Mouse (Mus musculus) midbrain, postnatal 0 days (tissue): ENCODE measurements at regions not wholly inside any gene's neighbourhood (a gene's known extent, or its start where the extent isn't known, plus 50 kb on each side); places are given as distances from the start of the nearest gene placed in this dataset.

Experiments used
- ATAC-seq: fragments of 200-750 bp; cut with Nextera tagmentation; 2 replicates; pipeline ENCODE4 v1.8.0; 2017; ENCODE audit warnings: moderate number of reproducible peaks, mild to moderate bottlenecking, moderate TSS enrichment, moderate library complexity; ENCODE audit not compliant: low FRiP score
- DNase-seq: peaks from one replicate; pipeline ENCODE4 v3.0.0-alpha.2; 2015; ENCODE audit warnings: low spot score
- H3K27ac ChIP-seq: fragments of 300-500 bp; sonication (generic); 2 replicates; pipeline ENCODE4 v1.5.1; 2014; ENCODE audit warnings: low read depth, mild to moderate bottlenecking, low read length, mixed read lengths
- H3K27me3 ChIP-seq: fragments of 300-500 bp; sonication (generic); 2 replicates; pipeline ENCODE4 v1.6.1; 2014; ENCODE audit warnings: low read length, control low read depth, mixed read lengths; ENCODE audit not compliant: insufficient read depth
- H3K36me3 ChIP-seq: fragments of 300-500 bp; sonication (generic); 2 replicates; pipeline ENCODE4 v1.6.1; 2014; ENCODE audit warnings: low read length, control low read depth, mixed read lengths; ENCODE audit not compliant: insufficient read depth
- H3K4me1 ChIP-seq: fragments of 300-500 bp; sonication (generic); 2 replicates; pipeline ENCODE4 v1.6.1; 2014; ENCODE audit warnings: mild to moderate bottlenecking, control low read depth, antibody characterized with exemption, low read length, mixed read lengths; ENCODE audit not compliant: insufficient read depth
- H3K4me2 ChIP-seq: fragments of 300-500 bp; sonication (generic); 2 replicates; pipeline ENCODE4 v1.6.1; 2014; ENCODE audit warnings: low read depth, mild to moderate bottlenecking, low read length, mixed read lengths; ENCODE audit not compliant: poor library complexity, severe bottlenecking
- H3K4me3 ChIP-seq: fragments of 300-500 bp; sonication (generic); 2 replicates; pipeline ENCODE4 v1.5.1; 2014; ENCODE audit warnings: low read depth, mild to moderate bottlenecking, low read length, moderate library complexity
- H3K9ac ChIP-seq: fragments of 300-500 bp; sonication (generic); replicated peaks from 2 replicates; pipeline ENCODE4 v1.6.1; 2014; ENCODE audit warnings: mild to moderate bottlenecking, low read length, moderate library complexity, mixed read lengths; ENCODE audit not compliant: poor library complexity, severe bottlenecking
- H3K9me3 ChIP-seq: fragments of 300-500 bp; sonication (generic); 2 replicates; pipeline ENCODE4 v1.6.1; 2016; ENCODE audit warnings: low read length, control low read depth
- CTCF ChIP-seq: IDR thresholded peaks from 2 replicates; pipeline ENCODE4 v1.5.1; 2016; ENCODE audit warnings: antibody characterized with exemption, mild to moderate bottlenecking
- WGBS: fragments of 180-500 bp; shearing (Covaris S2); extraction: QIAGEN DNeasy Blood & Tissue Kit; methylation state at CpG from one replicate; pipeline ENCODE4 v1.1.7; 2014; 5-methylcytosine and 5-hydroxymethylcytosine counted together

DNA sequence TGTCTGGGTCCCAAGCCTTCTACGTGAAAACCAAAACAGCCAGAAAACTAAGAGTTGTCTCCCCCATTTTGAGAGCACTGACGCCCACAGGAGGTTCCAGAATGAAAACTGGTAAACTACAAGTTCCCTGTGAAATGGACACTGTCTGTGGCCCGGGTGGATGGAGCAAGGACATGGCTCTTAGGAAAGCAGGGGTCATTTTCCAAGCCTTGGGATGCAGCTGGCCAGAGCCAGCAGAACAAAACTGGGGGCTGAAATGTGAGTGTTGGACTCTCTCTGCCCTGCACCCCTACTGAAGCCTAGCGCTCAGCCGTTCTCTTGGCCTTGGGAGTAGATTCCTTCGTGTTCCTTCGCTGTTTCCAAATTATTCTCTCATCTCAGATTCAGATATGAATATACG is 184.7 kb upstream of the Dapk1 start:
- Histone ChIP-seq H3K27me3 (no peaks in the 10 kb centered on the region), H3K36me3 (no peaks in the 10 kb centered on the region), H3K9ac (no peak overlapping the region), H3K4me2 (no peak overlapping the region), H3K27ac (no peak overlapping the region), H3K4me3 (no peak overlapping the region), H3K4me1 (no peaks in the 10 kb centered on the region), H3K9me3 (no peaks in the 10 kb centered on the region)
- DNase-seq, result no peak
- ATAC-seq, result no peak
- 81% methylated on average over 8 of the region's 8 CpGs for WGBS
- TF ChIP-seq CTCF, result no peak

DNA sequence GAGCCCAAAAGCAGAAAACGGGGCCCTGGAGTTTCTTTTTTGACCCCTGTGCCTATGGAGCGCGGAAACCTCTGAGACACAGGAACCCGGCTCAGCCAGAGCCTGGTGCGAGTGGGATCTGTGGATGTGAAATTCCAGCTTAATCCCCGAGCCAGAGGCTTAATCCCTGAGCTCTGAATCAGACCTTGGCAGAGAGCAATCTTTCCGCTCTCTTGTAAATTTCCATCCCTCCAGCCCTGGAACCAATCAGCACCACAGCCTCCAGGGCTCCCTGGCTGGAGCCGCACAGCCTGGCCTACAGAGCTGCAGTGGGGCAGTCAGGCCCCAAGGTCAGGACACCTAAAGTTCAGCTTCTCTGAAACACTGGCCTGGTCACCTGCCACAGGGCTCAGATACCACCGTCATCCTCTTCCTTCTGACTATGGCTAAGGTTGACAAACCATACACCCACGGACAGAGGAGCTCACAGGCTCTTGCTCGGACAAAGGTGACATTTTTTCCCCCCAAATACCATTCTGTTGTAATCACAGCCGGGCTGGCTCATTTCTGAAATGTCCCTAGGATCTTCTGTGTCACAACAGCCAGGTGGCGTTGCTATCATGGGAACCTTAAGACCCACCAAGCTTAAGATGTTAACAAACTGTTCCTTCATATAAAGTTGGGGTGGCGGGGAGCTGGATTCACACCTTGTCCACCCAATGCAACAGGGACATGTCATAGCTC is 184.2 kb upstream of the Dapk1 start:
- Histone ChIP-seq H3K4me1 (no peaks in the 10 kb centered on the region), H3K9me3 (no peaks in the 10 kb centered on the region), H3K9ac (no peak overlapping the region), H3K4me2 (no peak overlapping the region), H3K36me3 (no peaks in the 10 kb centered on the region), H3K4me3 (no peak overlapping the region), H3K27me3 (no peaks in the 10 kb centered on the region), H3K27ac (no peak overlapping the region)
- ATAC-seq, result 0 out of 2 replicates have a peak, but pooled peaks have one; percentile 13
- DNase-seq, result no peak
- no peak for TF ChIP-seq CTCF
- 64% methylated on average over 14 of the region's 14 CpGs for WGBS

DNA sequence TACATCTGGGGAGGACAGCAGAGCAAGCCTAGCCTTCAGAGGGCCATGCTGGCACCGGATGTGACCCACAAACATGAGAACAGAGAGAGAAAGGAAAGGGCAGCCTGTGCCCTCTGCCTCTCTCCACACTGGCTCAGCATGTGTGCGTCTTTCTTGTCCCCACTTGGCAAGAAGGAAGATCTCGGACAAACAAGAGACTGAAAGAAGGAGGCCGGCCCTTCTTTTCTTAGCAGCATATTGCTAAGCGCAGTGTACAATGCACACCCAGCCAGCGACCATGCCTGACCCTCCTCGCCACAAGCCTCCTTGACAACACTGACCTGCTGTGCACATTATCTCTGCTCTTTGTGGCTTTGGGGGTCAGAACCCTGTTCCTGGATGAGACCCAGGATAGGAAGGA is 181.4 kb upstream of the Dapk1 start:
- Histone ChIP-seq H3K4me3 (no peak overlapping the region), H3K9ac (no peak overlapping the region), H3K9me3 (no peaks in the 10 kb centered on the region), H3K36me3 (no peaks in the 10 kb centered on the region), H3K4me1 (no peaks in the 10 kb centered on the region), H3K27ac (no peak overlapping the region), H3K4me2 (no peak overlapping the region), H3K27me3 (no peaks in the 10 kb centered on the region)
- TF ChIP-seq CTCF, result no peak
- ATAC-seq (peak; percentile 34; the same call in 1 of the 2 replicates), DNase-seq (peak; percentile 40)
- WGBS, result 21% methylated on average over 7 of the region's 7 CpGs

DNA sequence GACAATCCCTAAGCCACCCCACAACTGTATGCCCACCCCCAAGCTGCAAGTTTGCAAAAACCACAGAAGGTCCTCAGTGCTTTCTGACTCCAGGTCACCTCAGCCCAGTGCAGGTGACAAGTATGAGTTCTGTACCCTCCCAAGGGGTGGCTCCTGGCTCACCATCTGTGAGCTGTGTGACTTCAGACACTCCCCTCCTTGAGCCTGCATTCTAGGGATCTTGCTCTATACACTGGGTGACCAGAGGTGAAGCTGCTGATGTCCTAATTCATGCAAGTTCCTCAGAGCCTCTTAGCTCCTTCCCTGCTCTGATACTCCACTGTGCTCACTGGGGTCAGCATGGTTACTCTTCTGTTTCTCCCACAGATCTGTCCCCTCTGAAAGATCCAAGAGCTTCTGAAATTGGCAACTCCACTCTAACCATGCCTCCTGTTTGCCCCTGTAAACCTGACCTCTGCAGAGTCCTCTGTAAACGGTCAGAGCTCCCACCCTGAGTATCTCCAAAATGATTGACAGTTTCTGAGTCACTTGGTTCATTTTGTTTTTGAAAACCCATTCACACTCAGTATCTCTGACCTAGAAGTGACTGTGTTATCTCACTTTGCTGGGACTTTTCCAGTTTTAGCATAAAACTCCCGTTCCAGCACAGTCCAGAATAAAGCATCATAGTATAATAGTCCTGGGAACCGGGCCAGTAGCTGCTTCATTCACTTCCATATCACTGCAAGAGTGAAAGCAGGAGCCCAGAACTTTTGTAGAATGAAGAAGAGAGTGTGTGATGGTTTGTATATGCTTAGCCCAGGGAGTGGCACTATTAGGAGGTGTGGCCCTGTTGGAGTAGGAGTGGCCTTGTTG is 180.7 kb upstream of the Dapk1 start:
- no peak for TF ChIP-seq CTCF
- WGBS, result 50% methylated on average over 3 of the region's 3 CpGs
- no peak overlapping the region for H3K4me3 ChIP-seq
- no peak overlapping the region for H3K9ac ChIP-seq
- no peaks in the 10 kb centered on the region for H3K36me3 ChIP-seq
- H3K27me3 ChIP-seq, result no peaks in the 10 kb centered on the region
- no peaks in the 10 kb centered on the region for H3K9me3 ChIP-seq
- no peaks in the 10 kb centered on the region for H3K4me1 ChIP-seq
- H3K27ac ChIP-seq, result no peak overlapping the region
- DNase-seq, result no peak
- no peak overlapping the region for H3K4me2 ChIP-seq
- no peak for ATAC-seq

GRCm38 (mm10) chr13:60424267-60424666 is 177.5 kb upstream of the Dapk1 start:
- no peaks in the 10 kb centered on the region for H3K27me3 ChIP-seq

DNA sequence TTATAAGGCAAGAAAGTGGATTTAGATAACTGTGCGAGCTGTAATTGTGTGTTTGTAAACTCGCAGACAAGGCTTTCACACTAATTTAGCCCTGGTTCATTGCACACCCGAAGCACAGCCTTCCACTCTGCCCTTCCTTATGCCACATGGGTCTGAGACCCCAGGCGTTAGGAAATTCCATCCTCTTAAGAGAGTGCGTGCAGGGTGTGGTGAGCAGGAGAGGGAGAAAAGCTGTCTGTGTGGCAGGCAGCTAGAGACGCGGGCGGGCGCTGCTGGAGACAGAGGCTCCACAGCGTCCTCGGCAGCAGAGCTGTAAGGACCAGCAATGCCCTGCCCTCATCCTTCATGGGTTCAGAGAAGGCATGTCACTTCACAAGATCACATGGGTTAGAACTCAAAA is 176.6 kb upstream of the Dapk1 start:
- Histone ChIP-seq H3K27ac (no peak overlapping the region), H3K4me1 (no peaks in the 10 kb centered on the region), H3K9me3 (no peaks in the 10 kb centered on the region), H3K9ac (no peak overlapping the region), H3K4me2 (no peak overlapping the region), H3K36me3 (no peaks in the 10 kb centered on the region), H3K4me3 (no peak overlapping the region), H3K27me3 (no peaks in the 10 kb centered on the region)
- WGBS, result 70% methylated on average over 11 of the region's 11 CpGs
- ATAC-seq, result no peak
- no peak for DNase-seq
- no peak for TF ChIP-seq CTCF

More at GRCm38 (mm10) chr13:60424267-60424666, 177.5 kb upstream of the Dapk1 start:
- no peaks in the 10 kb centered on the region for H3K36me3 ChIP-seq
- H3K27ac ChIP-seq, result no peak overlapping the region
- WGBS, result 68% methylated on average over 6 of the region's 6 CpGs
- no peaks in the 10 kb centered on the region for H3K9me3 ChIP-seq
- H3K4me1 ChIP-seq, result no peaks in the 10 kb centered on the region
- no peak for DNase-seq
- no peak overlapping the region for H3K4me3 ChIP-seq
- no peak for TF ChIP-seq CTCF
- no peak overlapping the region for H3K4me2 ChIP-seq
- no peak for ATAC-seq
- H3K9ac ChIP-seq, result no peak overlapping the region
